Mouse (Mus musculus) bone marrow macrophage, adult 2 months (primary cell): ENCODE data around the gene Trim7. TPM values are rescaled to one million over a fixed set of nuclear protein-coding genes. Genes with fewer than 3 reads are reported as not detected.

Experiments used
- H3K27ac ChIP-seq: 2 replicates; pipeline ENCODE4 v1.5.1; 2012; ENCODE audit warnings: low read depth, low read length; ENCODE audit not compliant: insufficient read depth
- H3K4me1 ChIP-seq: 2 replicates; pipeline ENCODE4 v1.6.1; 2012; ENCODE audit warnings: low read length; ENCODE audit not compliant: control insufficient read depth, insufficient read depth
- H3K4me3 ChIP-seq: 2 replicates; pipeline ENCODE4 v1.5.1; 2012; ENCODE audit warnings: mild to moderate bottlenecking, low read length, moderate library complexity; ENCODE audit not compliant: insufficient read depth
- CTCF ChIP-seq: IDR thresholded peaks from 2 replicates; pipeline ENCODE4 v1.5.1; 2012; ENCODE audit warnings: low read depth, mild to moderate bottlenecking, low read length, moderate library complexity
- POLR2A ChIP-seq: IDR thresholded peaks from 2 replicates; pipeline ENCODE4 v1.6.1; 2012; ENCODE audit warnings: mild to moderate bottlenecking, low read depth, low read length, borderline replicate concordance
- polyA plus RNA-seq: library from polyadenylated mRNA; stranded (reverse); fragments of >200 nt; gene quantifications from 2 replicates; pipeline ENCODE4 v1.2.4, GENCODE M21; 2012; ENCODE audit not compliant: missing spikeins, insufficient read depth, insufficient read length

Gene Trim7
- polyA plus RNA-seq, 1 experiment, result 1.1 TPM

- H3K4me3 ChIP-seq, result peak overlapping the region; percentile 56
- no peak for TF ChIP-seq CTCF
- no peak for TF ChIP-seq POLR2A
- no peak overlapping the region for H3K27ac ChIP-seq
- H3K4me1 ChIP-seq, result peaks cover 18% of the 10 kb centered on the region
Measured at GRCm38 (mm10) chr11:48823536-48823972, 2.4 kb upstream of the Trim7 start.

- Histone ChIP-seq H3K27ac (no peak overlapping the region), H3K4me1 (peaks cover 18% of the 10 kb centered on the region), H3K4me3 (peak overlapping the region; percentile 56)
Measured at GRCm38 (mm10) chr11:48824311-48824830, 1.6 kb upstream of the Trim7 start.

GRCm38 (mm10) chr11:48826752-48827096 lies 784 bp downstream of the Trim7 start:
- H3K27ac ChIP-seq, result no peak overlapping the region
- peak overlapping the region; percentile 58 for H3K4me3 ChIP-seq
- H3K4me1 ChIP-seq, result peaks cover 11% of the 10 kb centered on the region
- TF ChIP-seq POLR2A (no peak), CTCF (no peak)

More at GRCm38 (mm10) chr11:48824311-48824830, 1.6 kb upstream of the Trim7 start:
- no peak for TF ChIP-seq POLR2A
- no peak for TF ChIP-seq CTCF

DNA sequence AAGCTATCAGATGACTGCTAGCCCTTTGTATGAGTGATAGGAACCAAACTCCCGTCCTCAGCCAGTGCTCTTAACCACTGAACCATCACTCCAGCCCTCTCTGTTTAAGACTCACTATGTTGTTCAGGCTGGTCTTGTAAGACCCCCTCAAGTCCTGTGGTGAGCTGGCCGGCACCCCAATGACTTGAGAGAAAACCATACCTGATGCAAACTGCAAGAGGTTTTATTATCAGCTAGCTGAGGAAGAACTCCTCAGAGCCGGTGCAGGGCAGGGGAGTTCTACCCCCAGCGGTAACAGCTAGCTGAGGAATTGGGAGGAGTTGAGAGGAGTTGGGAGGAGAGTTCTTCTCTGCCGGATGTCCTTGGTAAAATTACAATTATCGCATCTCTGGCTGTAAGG lies 2.0 kb downstream of the Trim7 start:
- no peak for TF ChIP-seq CTCF
- TF ChIP-seq POLR2A, result no peak

DNA sequence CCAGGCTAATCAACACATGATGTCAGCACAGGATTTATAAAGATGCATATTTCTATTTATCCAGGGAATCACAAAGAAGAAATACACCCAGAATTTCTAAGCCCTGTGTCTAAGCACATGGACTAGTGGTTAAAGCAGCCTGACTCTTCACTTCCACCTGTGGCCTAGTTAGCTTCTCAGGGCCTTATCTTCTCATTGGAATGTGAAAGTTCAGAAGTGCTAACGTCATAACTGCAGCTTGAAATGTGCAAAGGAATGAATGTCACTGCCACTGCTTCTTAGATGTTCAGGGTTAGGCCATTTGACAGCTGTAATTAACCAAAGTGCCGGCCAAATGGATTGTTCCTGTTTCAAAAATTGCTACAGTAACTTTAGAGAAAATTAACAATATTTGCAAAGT lies 4.3 kb downstream of the Trim7 start:
- no peak for TF ChIP-seq POLR2A
- TF ChIP-seq CTCF, result no peak
- H3K27ac ChIP-seq, result no peak overlapping the region
- no peak overlapping the region for H3K4me3 ChIP-seq
- no peaks in the 10 kb centered on the region; the same call in 1 of the 2 replicates for H3K4me1 ChIP-seq

More for the DNA sequence above, 2.0 kb downstream of the Trim7 start:
- peaks cover 11% of the 10 kb centered on the region for H3K4me1 ChIP-seq
- H3K27ac ChIP-seq, result no peak overlapping the region
- H3K4me3 ChIP-seq, result no peak overlapping the region

DNA sequence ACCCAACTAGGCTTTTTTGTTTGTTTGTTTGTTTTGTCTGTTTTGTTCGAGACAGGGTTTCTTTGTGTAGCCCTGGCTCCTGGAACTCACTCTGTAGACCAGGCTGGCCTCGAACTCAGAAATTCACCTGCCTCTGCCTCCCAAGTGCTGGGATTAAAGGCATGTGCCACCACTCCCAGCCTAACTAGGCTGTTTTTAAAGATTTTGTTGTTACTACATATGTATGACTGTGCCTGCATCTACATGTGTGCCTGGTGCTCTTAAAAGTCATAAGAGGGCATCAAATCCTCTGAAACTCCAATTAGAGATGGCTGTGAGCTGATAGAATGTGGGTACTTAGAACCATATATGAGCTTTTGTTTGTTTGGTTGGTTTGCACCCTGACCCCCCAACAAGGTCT lies 5.3 kb downstream of the Trim7 start:
- no peak overlapping the region for H3K4me3 ChIP-seq
- no peak overlapping the region for H3K27ac ChIP-seq
- no peak for TF ChIP-seq POLR2A
- TF ChIP-seq CTCF, result no peak
- no peaks in the 10 kb centered on the region; the same call in 1 of the 2 replicates for H3K4me1 ChIP-seq

- Histone ChIP-seq H3K4me1 (no peaks in the 10 kb centered on the region; the same call in 1 of the 2 replicates), H3K4me3 (peak overlapping the region; percentile 88), H3K27ac (no peak overlapping the region)
- no peak for TF ChIP-seq CTCF
- no peak for TF ChIP-seq POLR2A
Measured at GRCm38 (mm10) chr11:48833078-48833730, 7.3 kb downstream of the Trim7 start.

- TF ChIP-seq CTCF, result no peak
- no peak for TF ChIP-seq POLR2A
- Histone ChIP-seq H3K4me3 (peak overlapping the region; percentile 88), H3K27ac (peak overlapping the region; percentile 44), H3K4me1 (peaks cover 4% of the 10 kb centered on the region)
Measured at GRCm38 (mm10) chr11:48833731-48834639, 8.0 kb downstream of the Trim7 start.

DNA sequence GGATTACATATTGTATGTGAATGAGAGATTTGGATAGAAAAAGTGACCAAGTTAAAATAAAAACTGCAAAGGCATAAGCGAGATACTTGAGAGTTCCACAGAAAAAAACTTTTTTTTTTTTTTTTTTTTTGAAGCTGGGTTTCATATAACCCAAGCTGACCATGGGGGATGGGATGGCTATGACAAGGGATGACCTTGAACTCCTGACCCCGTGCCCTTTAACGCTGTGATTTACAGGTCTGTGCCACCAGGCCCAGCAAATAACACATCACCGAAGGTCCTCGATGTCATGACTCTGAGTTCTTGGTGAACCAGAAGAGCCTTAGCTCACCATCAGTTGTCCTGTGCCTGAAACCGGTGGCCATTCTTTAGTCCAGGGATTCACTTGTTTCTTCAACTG lies 10.0 kb downstream of the Trim7 start:
- TF ChIP-seq POLR2A (no peak), CTCF (no peak)
- H3K4me1 ChIP-seq, result peaks cover 4% of the 10 kb centered on the region
- no peak overlapping the region for H3K4me3 ChIP-seq
- H3K27ac ChIP-seq, result no peak overlapping the region

DNA sequence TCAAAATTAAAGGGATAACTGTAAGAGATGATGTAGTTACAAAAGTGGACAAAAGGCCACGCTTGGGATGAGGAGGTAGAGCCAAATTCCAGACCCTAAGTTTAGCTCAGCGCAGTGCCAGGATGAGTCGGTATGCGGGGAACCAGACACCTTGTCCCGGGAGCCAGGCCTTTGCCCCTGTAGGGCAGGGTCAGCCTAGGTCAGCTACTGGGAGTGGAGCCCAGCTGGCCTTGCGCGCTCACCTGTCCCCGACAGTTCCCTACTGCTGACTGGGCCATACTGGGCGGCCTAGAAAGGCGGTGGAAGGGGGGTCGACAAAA lies 11.0 kb downstream of the Trim7 start:
- H3K4me3 ChIP-seq, result peak overlapping the region; percentile 86
- peaks cover 4% of the 10 kb centered on the region for H3K4me1 ChIP-seq
- H3K27ac ChIP-seq, result no peak overlapping the region
- no peak for TF ChIP-seq CTCF
- TF ChIP-seq POLR2A, result no peak
